Mouse (Mus musculus) cerebellum, adult 2 months (tissue): ENCODE results near the gene Fgfr2.

Experiments used
- CTCF ChIP-seq: fragments of 200-500 bp; IDR thresholded peaks from 2 replicates; pipeline ENCODE4 v1.5.1; 2011; ENCODE audit warnings: low read depth, mild to moderate bottlenecking, control low read depth, low read length, moderate library complexity, borderline replicate concordance; ENCODE audit not compliant: insufficient read depth
- POLR2A ChIP-seq: fragments of 200-500 bp; IDR thresholded peaks from 2 replicates; pipeline ENCODE4 v1.6.1; 2011; ENCODE audit warnings: low read length, control low read depth, borderline replicate concordance; ENCODE audit not compliant: insufficient read depth

- TF ChIP-seq CTCF = no peak
- TF ChIP-seq POLR2A = no peak
These were observed 63.0 kb downstream of the Fgfr2 start for GRCm38 (mm10) chr7:133060170-133060569.
